In the genomic region with DNA sequence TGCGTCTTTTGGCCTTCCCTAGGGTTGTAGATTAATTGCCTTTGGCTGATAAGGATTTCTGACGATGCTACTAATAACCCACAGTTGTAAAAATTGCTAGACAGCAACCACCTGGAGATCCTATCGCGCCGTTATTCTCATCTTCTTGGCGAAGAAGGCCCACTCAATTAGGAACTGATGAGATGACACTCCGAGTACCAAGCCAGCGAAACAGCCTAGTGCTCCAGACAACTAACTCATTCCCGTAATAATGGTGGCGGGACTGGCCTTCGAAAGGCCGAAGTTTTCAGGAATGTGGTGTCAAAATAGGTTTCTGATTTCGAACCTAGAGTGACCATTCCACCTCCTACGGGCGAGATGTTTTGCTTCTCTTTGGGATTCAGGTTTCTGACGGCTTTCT, we compare ENCODE assay signal across 7 mouse cellular contexts. TPM values are rescaled to one million over a fixed set of nuclear protein-coding genes. Genes with fewer than 3 reads are reported as not detected.
DNase-seq lines count a peak whose midpoint lies in the region; ATAC-seq and TF ChIP-seq lines count a peak whose summit lies in the region.

No protein-coding gene starts in this region.

- peak overlapping the region; percentile 99 for H3ac ChIP-seq in C2C12 (ENCODE audit: control insufficient read depth, insufficient read length, low read depth)

- peak overlapping the region; percentile 78 for H3K27ac ChIP-seq in forebrain, postnatal 0 days (ENCODE audit: low read depth, low read length)
- no peak overlapping the region for H3K27ac ChIP-seq in liver, embryonic 15.5 days (replicated peaks)

- peak overlapping the region; percentile 96 for H3K4me2 ChIP-seq in forebrain, postnatal 0 days (ENCODE audit: low read depth)
- H3K4me2 ChIP-seq in liver, embryonic 15.5 days = peak overlapping the region; percentile 65; the same call in 1 of the 2 replicates

- peaks cover 50% of the 10 kb centered on the region for H3K79me3 ChIP-seq in C2C12 (ENCODE audit: low read depth)

- WGBS in forebrain, postnatal 0 days = 3% methylated on average over 16 of the region's 16 CpGs
- 5% methylated on average over 16 of the region's 16 CpGs for WGBS in liver, embryonic 15.5 days (ENCODE audit: insufficient replicate concordance)

- peak; percentile 46 for DNase-seq in forebrain, postnatal 0 days
- no peak for DNase-seq in frontal cortex, postnatal 14 days (ENCODE audit: low spot score in 2 of 2)
- DNase-seq in urinary bladder, postnatal 36 days (ENCODE audit: low spot score in 2 of 2) = no peak
- DNase-seq in gastrocnemius, adult 8-10 months (ENCODE audit: low spot score in 2 of 2) = no peak

- peak overlapping the region; percentile 63 for H3K4me3 ChIP-seq in C2C12 (ENCODE audit: insufficient read depth, poor library complexity, severe bottlenecking)
- H3K4me3 ChIP-seq in E14TG2a.4 (replicated peaks; ENCODE audit: low read length) = peak overlapping the region; percentile 90
- H3K4me3 ChIP-seq in forebrain, postnatal 0 days (ENCODE audit: low read depth, low read length) = peak overlapping the region; percentile 60
- H3K4me3 ChIP-seq in liver, embryonic 15.5 days (replicated peaks) = peak overlapping the region; percentile 52; the same call in 1 of the 2 replicates

- TF ChIP-seq CTCF in C2C12 (IDR thresholded peaks at IDR 0.05; ENCODE audit: control insufficient read depth, insufficient read depth, insufficient read length) (no peak), E14TG2a.4 (conservative IDR thresholded peaks at IDR 0.05; ENCODE audit: low read length) (no peak)
- TF ChIP-seq CTCF in forebrain, postnatal 0 days (IDR thresholded peaks at IDR 0.05; ENCODE audit: low read depth) = no peak

- peaks cover 7% of the 10 kb centered on the region for H3K9me3 ChIP-seq in E14TG2a.4 (ENCODE audit: low read length)
- no peaks in the 10 kb centered on the region for H3K9me3 ChIP-seq in forebrain, postnatal 0 days (ENCODE audit: low read length)
- H3K9me3 ChIP-seq in liver, embryonic 15.5 days (replicated peaks) = no peaks in the 10 kb centered on the region

- peaks cover 46% of the 10 kb centered on the region for H3K4me1 ChIP-seq in E14TG2a.4 (replicated peaks; ENCODE audit: low read depth, low read length)
- peaks cover 21% of the 10 kb centered on the region; the same call in 1 of the 2 replicates for H3K4me1 ChIP-seq in forebrain, postnatal 0 days (ENCODE audit: insufficient read depth)
- H3K4me1 ChIP-seq in liver, embryonic 15.5 days (replicated peaks) = peaks cover 5% of the 10 kb centered on the region; the same call in 1 of the 2 replicates

- H3K36me3 ChIP-seq in C2C12 (ENCODE audit: control insufficient read depth, insufficient read depth) = peaks cover 3% of the 10 kb centered on the region
- no peaks in the 10 kb centered on the region for H3K36me3 ChIP-seq in E14TG2a.4 (ENCODE audit: insufficient read depth, low read length)
- H3K36me3 ChIP-seq in forebrain, postnatal 0 days (ENCODE audit: insufficient read depth) = no peaks in the 10 kb centered on the region
- no peaks in the 10 kb centered on the region for H3K36me3 ChIP-seq in liver, embryonic 15.5 days (replicated peaks)

- no peaks in the 10 kb centered on the region for H3K27me3 ChIP-seq in C2C12 (ENCODE audit: control insufficient read depth, insufficient read depth, insufficient read length)
- peaks cover 80% of the 10 kb centered on the region for H3K27me3 ChIP-seq in E14TG2a.4 (ENCODE audit: insufficient read depth, low read length)
- no peaks in the 10 kb centered on the region for H3K27me3 ChIP-seq in forebrain, postnatal 0 days (ENCODE audit: insufficient read depth, low read length)
- peaks cover 74% of the 10 kb centered on the region for H3K27me3 ChIP-seq in liver, embryonic 15.5 days

- H3K9ac ChIP-seq in forebrain, postnatal 0 days = peak overlapping the region; percentile 69
- H3K9ac ChIP-seq in liver, embryonic 15.5 days = no peak overlapping the region

- H3K79me2 ChIP-seq in C2C12 (ENCODE audit: control insufficient read depth, insufficient read depth) = peaks cover 61% of the 10 kb centered on the region

- no peak for ATAC-seq in forebrain, postnatal 0 days
- no peak for ATAC-seq in liver, embryonic 15.5 days (ENCODE audit: insufficient read depth)

TF ChIP-seq in C2C12, 6 proteins besides CTCF, POLR2A, EP300 and RAD21:
- TF ChIP-seq USF1 (IDR thresholded peaks at IDR 0.05; ENCODE audit: low read depth) (no peak), FOSL1 (IDR thresholded peaks at IDR 0.05; ENCODE audit: insufficient read depth, low read length, poor library complexity, severe bottlenecking) (no peak), MYOG (IDR thresholded peaks at IDR 0.05; ENCODE audit: control insufficient read depth, extremely low read depth, insufficient read length) (no peak), CEBPB (IDR thresholded peaks at IDR 0.05; ENCODE audit: low read depth) (no peak), MAX (IDR thresholded peaks at IDR 0.05) (no peak), MYOD1 (IDR thresholded peaks at IDR 0.05; ENCODE audit: control insufficient read depth, insufficient read length, low read depth) (no peak)

RNA-seq across cellular contexts. Expression of a gene that starts 1.6 kb away (rescaled TPM):
- polyA plus RNA-seq in C2C12 (2012; fragmentation: generic; extraction: Trizol) = 8.1 TPM
- 12.2 and 16.9 TPM in 2 replicates for total RNA-seq in forebrain, postnatal 0 days (2014; rRNA removed)
- 7.6 and 12.9 TPM in 2 replicates for polyA plus RNA-seq in forebrain, postnatal 0 days (2015; fragmentation: Nextera tagmentation; extraction: Ambion mirVana)
- polyA plus RNA-seq in liver, embryonic 15.5 days (2015; fragmentation: Nextera tagmentation; extraction: Ambion mirVana) = 6.6 and 7.9 TPM in 2 replicates
- total RNA-seq in gastrocnemius, adult 8-10 months (2022) = 10 to 100 TPM in 1 of 4 experiments, 1 to 10 TPM in 3; 3.0 to 10.7 (median 5.8) TPM
